Mouse (Mus musculus) CH12.LX (cell line): ENCODE measurements around the gene Abhd11. TPM values are rescaled to one million over a fixed set of nuclear protein-coding genes. Genes with fewer than 3 reads are reported as not detected.

ENCODE experiments used
- DNase-seq: peaks from one replicate; pipeline ENCODE4 v3.0.0-alpha.2; 2013; ENCODE audit errors: extremely low read depth
- H3K27ac ChIP-seq: 2 replicates; pipeline ENCODE4 v1.5.1; 2012; ENCODE audit warnings: low read depth, mild to moderate bottlenecking, control low read depth, moderate library complexity; ENCODE audit not compliant: insufficient read depth
- H3K27me3 ChIP-seq: replicated peaks from 2 replicates; pipeline ENCODE3; 2012; ENCODE audit warnings: inconsistent platforms
- H3K36me3 ChIP-seq, 2 experiments: replicated peaks in 1 of 2; 2 replicates each; pipeline versions ENCODE3 to v1.6.1; 2012; ENCODE audit warnings: inconsistent platforms in 1 of 2, low read length in 1 of 2, mild to moderate bottlenecking in 1 of 2, mixed read lengths in 1 of 2, moderate library complexity in 1 of 2; ENCODE audit not compliant: control insufficient read depth in 1 of 2, insufficient read depth in 1 of 2
- H3K4me1 ChIP-seq, 2 experiments: 2 replicates each; pipeline ENCODE4 v1.6.1; 2012; ENCODE audit warnings: inconsistent platforms in 1 of 2, moderate library complexity in 1 of 2; ENCODE audit not compliant: insufficient read depth in 2 of 2, control insufficient read depth in 1 of 2
- H3K4me2 ChIP-seq: 2 replicates; pipeline ENCODE4 v1.6.1; 2012; ENCODE audit warnings: low read depth, mild to moderate bottlenecking, control low read depth; ENCODE audit not compliant: poor library complexity, insufficient read depth, severe bottlenecking
- H3K4me3 ChIP-seq, 3 experiments: fragments of 150-350 bp in 1 of 3; sonication (generic) in 1 of 3; replicated peaks in 1 of 3; 2 replicates each; pipeline versions ENCODE3 to v1.5.1; 2011 to 2012; ENCODE audit warnings: low read depth in 2 of 3, low read length in 2 of 3, mild to moderate bottlenecking in 2 of 3, moderate library complexity in 2 of 3, control low read depth in 1 of 3, improper control_type of control experiment in 1 of 3, inconsistent platforms in 1 of 3, mixed read lengths in 1 of 3; ENCODE audit not compliant: poor library complexity in 1 of 3
- H3K79me2 ChIP-seq: replicated peaks from 2 replicates; pipeline ENCODE4 v1.6.1; 2012; ENCODE audit warnings: mild to moderate bottlenecking, moderate library complexity; ENCODE audit not compliant: control insufficient read depth, poor library complexity, insufficient read depth, severe bottlenecking; ENCODE audit errors: extremely low read depth
- H3K9ac ChIP-seq: 2 replicates; pipeline ENCODE4 v1.6.1; 2012; ENCODE audit warnings: low read depth, mild to moderate bottlenecking, control low read depth, moderate library complexity; ENCODE audit not compliant: insufficient read depth
- H3K9me3 ChIP-seq: replicated peaks from 2 replicates; pipeline ENCODE3; 2012; ENCODE audit warnings: low read length, inconsistent platforms, mixed read lengths
- BHLHE40 ChIP-seq: IDR thresholded peaks from 2 replicates; pipeline ENCODE4 v1.6.1; 2011; ENCODE audit warnings: mild to moderate bottlenecking, low read depth, low read length, improper control_type of control experiment
- CHD1 ChIP-seq: IDR thresholded peaks from 2 replicates; pipeline ENCODE4 v1.6.1; 2012; ENCODE audit warnings: low read depth, low read length, improper control_type of control experiment, inconsistent platforms
- CHD2 ChIP-seq: IDR thresholded peaks from 2 replicates; pipeline ENCODE4 v1.6.1; 2011; ENCODE audit warnings: low read length, improper control_type of control experiment
- CTCF ChIP-seq, 2 experiments: IDR thresholded peaks in 1 of 2; conservative IDR thresholded peaks in 1 of 2; 2 replicates each; pipeline ENCODE4 v1.5.1; 2011 to 2012; ENCODE audit warnings: low read depth in 2 of 2, low read length in 2 of 2, improper control_type of control experiment in 1 of 2, inconsistent platforms in 1 of 2, mild to moderate bottlenecking in 1 of 2, moderate library complexity in 1 of 2
- E2F4 ChIP-seq: IDR thresholded peaks from 2 replicates; pipeline ENCODE4 v1.6.1; 2011; ENCODE audit warnings: low read depth, low read length, improper control_type of control experiment; ENCODE audit not compliant: insufficient replicate concordance
- ELF1 ChIP-seq: IDR thresholded peaks from 2 replicates; pipeline ENCODE4 v1.6.1; 2014; ENCODE audit warnings: low read depth, mild to moderate bottlenecking, inconsistent platforms, low read length, improper control_type of control experiment
- EP300 ChIP-seq: IDR thresholded peaks from 2 replicates; pipeline ENCODE4 v1.6.1; 2011; ENCODE audit warnings: low read length, improper control_type of control experiment
- ETS1 ChIP-seq: conservative IDR thresholded peaks from 2 replicates; pipeline ENCODE4 v1.6.1; 2012; ENCODE audit warnings: low read depth, mild to moderate bottlenecking, inconsistent platforms, low read length, improper control_type of control experiment, moderate library complexity
- IRF4 ChIP-seq: IDR thresholded peaks from 2 replicates; pipeline ENCODE4 v1.6.1; 2014; ENCODE audit warnings: low read depth, mild to moderate bottlenecking, inconsistent platforms, low read length, improper control_type of control experiment
- JUND ChIP-seq: conservative IDR thresholded peaks from 2 replicates; pipeline ENCODE4 v1.6.1; 2011; ENCODE audit warnings: low read depth, low read length, improper control_type of control experiment
- MAFK ChIP-seq: IDR thresholded peaks from 2 replicates; pipeline ENCODE4 v1.6.1; 2011; ENCODE audit warnings: low read length, improper control_type of control experiment; ENCODE audit not compliant: insufficient replicate concordance
- MAX ChIP-seq: IDR thresholded peaks from 2 replicates; pipeline ENCODE4 v1.6.1; 2011; ENCODE audit warnings: low read length, improper control_type of control experiment
- MAZ ChIP-seq: IDR thresholded peaks from 2 replicates; pipeline ENCODE4 v1.6.1; 2012; ENCODE audit warnings: low read depth, mild to moderate bottlenecking, inconsistent platforms, low read length, improper control_type of control experiment, moderate library complexity
- MXI1 ChIP-seq: IDR thresholded peaks from 2 replicates; pipeline ENCODE4 v1.6.1; 2011; ENCODE audit warnings: mild to moderate bottlenecking, low read depth, low read length, improper control_type of control experiment
- MYC ChIP-seq: IDR thresholded peaks from 2 replicates; pipeline ENCODE4 v1.6.1; 2011; ENCODE audit warnings: low read depth, mild to moderate bottlenecking, improper control_type of control experiment, low read length
- NELFE ChIP-seq: IDR thresholded peaks from 2 replicates; pipeline ENCODE4 v1.6.1; 2011; ENCODE audit warnings: low read depth, low read length, improper control_type of control experiment
- NRF1 ChIP-seq: IDR thresholded peaks from 2 replicates; pipeline ENCODE4 v1.6.1; 2014; ENCODE audit warnings: low read depth, mild to moderate bottlenecking, inconsistent platforms, low read length, improper control_type of control experiment, moderate library complexity
- PAX5 ChIP-seq: IDR thresholded peaks from 2 replicates; pipeline ENCODE4 v1.6.1; 2012; ENCODE audit warnings: low read length, inconsistent platforms, mixed read lengths
- RCOR1 ChIP-seq: conservative IDR thresholded peaks from 2 replicates; pipeline ENCODE4 v1.6.1; 2012; ENCODE audit warnings: low read depth, mild to moderate bottlenecking, inconsistent platforms, low read length, improper control_type of control experiment
- SIN3A ChIP-seq: IDR thresholded peaks from 2 replicates; pipeline ENCODE4 v1.6.1; 2012; ENCODE audit warnings: low read length, improper control_type of control experiment, inconsistent platforms
- SMC3 ChIP-seq: IDR thresholded peaks from 2 replicates; pipeline ENCODE4 v1.6.1; 2011; ENCODE audit warnings: low read depth, low read length, improper control_type of control experiment
- TCF12 ChIP-seq: IDR thresholded peaks from 2 replicates; pipeline ENCODE4 v1.6.1; 2014; ENCODE audit warnings: low read depth, mild to moderate bottlenecking, inconsistent platforms, low read length, improper control_type of control experiment
- USF1 ChIP-seq: IDR thresholded peaks from 2 replicates; pipeline ENCODE4 v1.6.1; 2014; ENCODE audit warnings: low read depth, mild to moderate bottlenecking, inconsistent platforms, low read length, improper control_type of control experiment
- USF2 ChIP-seq: conservative IDR thresholded peaks from 2 replicates; pipeline ENCODE4 v1.6.1; 2011; ENCODE audit warnings: low read depth, low read length, improper control_type of control experiment
- ZC3H11A ChIP-seq: IDR thresholded peaks from 2 replicates; pipeline ENCODE4 v1.6.1; 2012; ENCODE audit warnings: low read depth, mild to moderate bottlenecking, inconsistent platforms, low read length, improper control_type of control experiment
- ZKSCAN1 ChIP-seq: IDR thresholded peaks from 2 replicates; pipeline ENCODE4 v1.6.1; 2012; ENCODE audit warnings: low read depth, inconsistent platforms, low read length, improper control_type of control experiment, borderline replicate concordance
- ZMIZ1 ChIP-seq: IDR thresholded peaks from 2 replicates; pipeline ENCODE4 v1.6.1; 2012; ENCODE audit warnings: low read depth, mild to moderate bottlenecking, inconsistent platforms, low read length, improper control_type of control experiment
- ZNF384 ChIP-seq: IDR thresholded peaks from 2 replicates; pipeline ENCODE4 v1.6.1; 2012; ENCODE audit warnings: low read depth, low read length, improper control_type of control experiment, inconsistent platforms
- dilution Hi-C: fragments of 300-500 bp; cut with MboI; formaldehyde crosslinking; loops from 2 replicates; pipeline ENCODE4 v1.14.3; 2020; ENCODE audit warnings: low sequenced_read_pairs; ENCODE audit not compliant: extremely low pct_unique_long_range_greater_than_20kb, extremely low pct_ligation_motif_present
- in situ Hi-C: fragments of 300-500 bp; cut with MboI; formaldehyde crosslinking; loops from 3 replicates; pipeline ENCODE4 v1.14.3; 2019; ENCODE audit warnings: low sequenced_read_pairs, low pct_ligation_motif_present, low pct_unique_long_range_greater_than_20kb, mixed read lengths
- polyA plus RNA-seq: library from polyadenylated mRNA; unstranded; fragments of >175 nt; gene quantifications from 2 replicates; pipeline ENCODE4 v1.2.1, GENCODE M21; 2012; ENCODE audit warnings: low read depth; ENCODE audit not compliant: insufficient read length
- total RNA-seq, 2 experiments: library from RNA; depleted of rRNA; stranded (reverse); fragments of 300-350 nt in 1 of 2; fragments of >200 nt in 1 of 2; gene quantifications; 2 replicates each; pipeline ENCODE4 v1.2.3; 2012 to 2014

The Abhd11 gene
- total and polyA plus RNA-seq, 3 experiments: 32.1 to 36.6 (median 36.0) TPM

DNA sequence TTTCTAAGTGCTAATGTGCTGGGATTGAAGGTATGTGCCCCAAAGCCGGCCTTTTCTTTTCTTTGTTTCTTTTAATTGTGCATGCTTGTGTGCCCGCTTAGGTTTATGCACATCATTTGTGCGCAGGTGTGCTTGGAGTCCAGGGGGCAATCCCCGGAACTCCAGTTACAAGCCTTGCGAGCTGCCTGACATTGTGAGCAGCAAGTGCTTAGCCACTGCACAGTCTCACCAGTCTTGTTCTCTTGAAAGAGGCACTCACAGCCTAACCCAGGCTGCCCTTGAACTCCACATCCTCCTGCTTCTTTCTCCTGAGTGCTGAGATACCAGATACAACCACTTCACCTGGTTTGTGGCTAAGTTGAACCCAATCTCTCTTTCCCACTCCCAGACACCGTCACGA is 35.4 kb upstream of the Abhd11 start:
- no peaks in the 10 kb centered on the region for H3K9me3 ChIP-seq
- no peak for TF ChIP-seq ETS1
- no peak for TF ChIP-seq ZC3H11A
- no peak for TF ChIP-seq ELF1
- TF ChIP-seq MAFK: no peak
- no peak for TF ChIP-seq MYC
- no peak for TF ChIP-seq ZMIZ1
- no peak for TF ChIP-seq EP300
- TF ChIP-seq MAZ: no peak
- TF ChIP-seq USF1: no peak
- no peak for TF ChIP-seq CHD2
- TF ChIP-seq MAX: no peak
- no peak for TF ChIP-seq PAX5
- no peak for TF ChIP-seq MXI1
- no peak for TF ChIP-seq JUND
- no peak for TF ChIP-seq IRF4
- TF ChIP-seq USF2: no peak
- H3K4me2 ChIP-seq: no peak overlapping the region
- H3K4me3 ChIP-seq: no peak overlapping the region
- H3K79me2 ChIP-seq: no peaks in the 10 kb centered on the region
- H3K27ac ChIP-seq: no peak overlapping the region
- DNase-seq: no peak
- dilution Hi-C loops (no loop called here), in situ Hi-C loops (no loop called here)
- peaks cover 63% of the 10 kb centered on the region for H3K27me3 ChIP-seq
- H3K4me1 ChIP-seq: no peaks in the 10 kb centered on the region
- no peak overlapping the region for H3K9ac ChIP-seq
- H3K36me3 ChIP-seq: no peaks in the 10 kb centered on the region

DNA sequence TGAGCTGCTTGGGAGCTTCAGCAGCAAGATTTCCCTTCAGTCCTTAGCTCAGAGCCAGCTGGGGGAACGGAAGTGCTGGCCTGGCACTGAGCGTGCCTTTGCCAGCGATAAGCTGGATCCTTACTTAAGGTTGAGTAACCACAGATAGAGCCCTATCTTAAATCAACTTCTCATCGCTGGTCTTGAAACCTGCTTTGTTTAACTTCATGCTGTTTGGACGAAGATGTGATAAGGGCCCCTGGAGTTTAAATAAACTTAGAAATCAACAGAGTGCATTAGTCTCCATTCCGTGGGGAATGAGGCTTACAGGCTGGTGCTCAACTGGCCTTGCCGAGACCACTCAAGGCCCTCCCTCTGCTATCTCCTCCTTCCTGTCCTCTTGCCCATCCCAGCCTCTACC is 34.7 kb upstream of the Abhd11 start:
- Histone ChIP-seq H3K27me3 (peaks cover 61% of the 10 kb centered on the region), H3K9ac (no peak overlapping the region), H3K79me2 (no peaks in the 10 kb centered on the region), H3K4me1 (no peaks in the 10 kb centered on the region), H3K4me3 (no peak overlapping the region), H3K9me3 (no peaks in the 10 kb centered on the region), H3K36me3 (no peaks in the 10 kb centered on the region), H3K4me2 (no peak overlapping the region), H3K27ac (no peak overlapping the region)
- dilution Hi-C loops: no loop called here
- TF ChIP-seq MYC (no peak), SMC3 (no peak), MXI1 (no peak), ETS1 (no peak), CTCF (conservative IDR thresholded peaks at IDR 0.05 in 1 of 2, IDR thresholded peaks at IDR 0.05 in 1 of 2; ENCODE audit: low read depth in 2 of 2, low read length in 2 of 2) (no peak), SIN3A (no peak), NELFE (no peak), ZC3H11A (no peak), NRF1 (no peak), E2F4 (no peak), USF1 (no peak), BHLHE40 (no peak), CHD1 (no peak), JUND (no peak), ZMIZ1 (no peak), RCOR1 (no peak), ZNF384 (no peak), TCF12 (no peak), ZKSCAN1 (no peak)
- in situ Hi-C loops: no loop called here
- no peak for DNase-seq
